Mouse (Mus musculus): ENCODE measurements around the gene Ntrk3. TPM values are rescaled to one million over a fixed set of nuclear protein-coding genes. Genes with fewer than 3 reads are reported as not detected.

Gene Ntrk3
- polyA plus RNA-seq (2014; fragmentation: Illumina TruSeq; extraction: RNeasy Lipid Tissue Mini Kit (QIAGEN cat#74804)): 6.4 TPM

DNA sequence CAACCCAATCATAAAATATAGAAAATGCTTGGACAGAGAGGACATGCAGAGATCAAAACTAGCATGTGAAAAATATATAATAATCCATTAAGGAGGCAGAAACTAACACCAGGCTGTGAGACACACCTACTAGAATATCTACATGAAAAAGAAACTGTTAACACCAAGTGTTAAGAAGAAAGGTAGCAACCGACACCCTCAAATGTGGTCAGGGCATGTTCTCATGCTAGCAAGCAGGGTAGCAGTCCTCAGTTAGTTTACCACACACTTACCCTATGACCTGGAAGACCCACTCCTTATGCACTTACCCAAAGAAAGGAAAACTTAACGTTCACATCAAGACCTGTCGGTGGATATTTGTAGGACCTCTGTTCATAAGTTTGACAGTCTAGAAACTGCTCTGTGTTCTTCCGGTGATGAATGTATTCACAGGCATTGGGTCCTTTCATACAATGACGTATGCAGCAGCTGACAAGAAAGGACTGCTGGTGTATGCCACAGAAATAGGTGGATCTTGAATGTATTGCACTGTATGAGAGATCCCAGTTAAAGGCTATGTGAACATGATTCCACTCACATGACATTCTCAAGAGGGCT is at the start of gene Ntrk3:
TSS of gene Ntrk3 (minus strand) at position 399 of the 597 bp plus-strand sequence.

DNA sequence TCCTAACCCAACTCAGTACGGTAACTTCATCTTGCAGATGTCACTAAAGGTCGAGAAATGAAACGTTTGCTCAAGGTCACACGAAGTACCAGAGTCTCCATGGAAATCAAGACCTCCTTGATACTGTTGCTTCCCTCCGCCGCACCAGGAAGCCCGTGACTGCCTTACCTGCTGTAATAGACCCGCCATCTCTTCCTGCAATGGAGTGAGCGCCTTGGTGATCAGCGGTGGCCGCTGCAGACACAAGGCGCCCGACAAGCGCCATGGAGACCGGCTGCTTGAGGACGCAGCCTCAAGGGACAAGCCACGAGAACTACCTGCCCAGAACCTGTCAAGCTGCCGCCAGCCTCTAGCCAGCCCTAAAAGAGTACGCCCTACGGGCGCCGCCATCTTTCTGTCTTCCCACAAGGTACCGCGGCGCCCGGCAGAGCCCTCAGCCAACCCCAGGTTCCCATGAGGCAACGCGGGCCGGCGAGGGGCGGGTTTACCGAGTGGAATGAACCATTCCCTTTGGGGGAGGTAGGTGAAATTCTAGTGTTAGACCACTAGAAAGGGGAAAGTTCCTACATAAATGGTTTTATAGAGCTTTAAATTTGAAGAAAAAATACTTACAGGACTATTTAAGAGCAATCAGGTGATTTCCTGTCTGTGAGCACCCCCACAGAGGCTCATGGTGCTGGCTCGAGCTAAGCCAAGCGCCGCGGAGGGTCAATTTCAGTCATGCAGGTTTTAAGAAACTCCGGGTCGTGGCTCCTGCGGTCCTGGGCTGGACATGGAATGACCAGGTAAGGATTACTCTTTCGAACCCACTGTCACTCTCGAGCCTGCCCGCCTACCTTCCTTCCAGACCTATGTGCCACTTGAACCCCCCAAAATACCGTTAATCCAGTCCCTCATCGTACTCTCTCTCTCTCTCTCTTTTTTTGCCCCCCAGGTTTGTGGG is 45.1 kb upstream of the Ntrk3 start, which contains the start of the genes Mrps11 and Mrpl46:
TSS of gene Mrps11 (plus strand) at position 481 of the 943 bp plus-strand sequence.
TSS of gene Mrpl46 (minus strand) at position 893 of the 943 bp plus-strand sequence.

Other genes with a start within 250 kb of the Ntrk3 start
- 4.0 TPM for gene Mrps11, start 45.1 kb upstream of the Ntrk3 start, polyA plus RNA-seq (2014; fragmentation: Illumina TruSeq; extraction: RNeasy Lipid Tissue Mini Kit (QIAGEN cat#74804))
- 4.4 TPM for gene Mrpl46, start 45.5 kb upstream of the Ntrk3 start, polyA plus RNA-seq (2014; fragmentation: Illumina TruSeq; extraction: RNeasy Lipid Tissue Mini Kit (QIAGEN cat#74804))
- gene Det1, start 109.3 kb upstream of the Ntrk3 start, polyA plus RNA-seq (2014; fragmentation: Illumina TruSeq; extraction: RNeasy Lipid Tissue Mini Kit (QIAGEN cat#74804)): 4.4 TPM
- gene Aen, start 157.8 kb upstream of the Ntrk3 start, polyA plus RNA-seq (2014; fragmentation: Illumina TruSeq; extraction: RNeasy Lipid Tissue Mini Kit (QIAGEN cat#74804)): 17.9 TPM
- 2.8 TPM for gene Isg20, start 175.4 kb upstream of the Ntrk3 start, polyA plus RNA-seq (2014; fragmentation: Illumina TruSeq; extraction: RNeasy Lipid Tissue Mini Kit (QIAGEN cat#74804))